Mouse (Mus musculus): ENCODE data around the gene Myo1c. TPM values are rescaled to one million over a fixed set of nuclear protein-coding genes. Genes with fewer than 3 reads are reported as not detected.

Myo1c gene
- polyA plus RNA-seq, 1 experiment: 152 TPM

- no peak for DNase-seq (ENCODE audit: low read depth)
Observed at GRCm38 (mm10) chr11:75649155-75649561, 1.1 kb upstream of the Myo1c start.

GRCm38 (mm10) chr11:75650958-75651425 lies 688 bp downstream of the Myo1c start:
- no peak for DNase-seq (ENCODE audit: low read depth)

- no peak for DNase-seq (ENCODE audit: low read depth)
Observed at GRCm38 (mm10) chr11:75651426-75652221, 1.3 kb downstream of the Myo1c start.

- DNase-seq (ENCODE audit: low read depth): no peak
Observed at GRCm38 (mm10) chr11:75652222-75652941, 2.1 kb downstream of the Myo1c start.

- DNase-seq (ENCODE audit: low read depth): no peak
Observed at GRCm38 (mm10) chr11:75652942-75653684, 2.8 kb downstream of the Myo1c start.

- no peak for DNase-seq (ENCODE audit: low read depth)
Observed at GRCm38 (mm10) chr11:75653781-75654470, 3.6 kb downstream of the Myo1c start.

- no peak for DNase-seq (ENCODE audit: low read depth)
Observed at GRCm38 (mm10) chr11:75654471-75655390, 4.4 kb downstream of the Myo1c start.

- no peak for DNase-seq (ENCODE audit: low read depth)
Observed at GRCm38 (mm10) chr11:75655621-75656545, 5.6 kb downstream of the Myo1c start.

GRCm38 (mm10) chr11:75656621-75657590 lies 6.6 kb downstream of the Myo1c start:
- DNase-seq (ENCODE audit: low read depth): no peak

- DNase-seq (ENCODE audit: low read depth): no peak
Observed at GRCm38 (mm10) chr11:75657841-75658240, 7.5 kb downstream of the Myo1c start.

- DNase-seq (ENCODE audit: low read depth): no peak
Observed at GRCm38 (mm10) chr11:75658311-75658710, 8.0 kb downstream of the Myo1c start.

GRCm38 (mm10) chr11:75658996-75659750 lies 8.9 kb downstream of the Myo1c start:
- DNase-seq (ENCODE audit: low read depth): no peak

GRCm38 (mm10) chr11:75660081-75660590 lies 9.8 kb downstream of the Myo1c start:
- DNase-seq (ENCODE audit: low read depth): no peak

GRCm38 (mm10) chr11:75660941-75661800 lies 10.9 kb downstream of the Myo1c start:
- DNase-seq (ENCODE audit: low read depth): no peak

GRCm38 (mm10) chr11:75662131-75662530 lies 11.8 kb downstream of the Myo1c start:
- DNase-seq (ENCODE audit: low read depth): no peak

- no peak for DNase-seq (ENCODE audit: low read depth)
Observed at GRCm38 (mm10) chr11:75666296-75666695, 16.0 kb downstream of the Myo1c start.
